Mouse (Mus musculus): Measurements from ENCODE around the gene Tek. TPM values are rescaled to one million over a fixed set of nuclear protein-coding genes. Genes with fewer than 3 reads are reported as not detected.

The Tek gene
- total and polyA plus RNA-seq, 2 experiments from 2014 or later = 27.7 to 40.0 TPM

- ATAC-seq (ENCODE audit: insufficient read depth, low read depth) (no peak), DNase-seq (ENCODE audit: low spot score) (no peak)
- no peaks in the 10 kb centered on the region for H3K9me3 ChIP-seq (replicated peaks; ENCODE audit: control insufficient read depth, low read length)
- 49% methylated on average over 2 of the region's 2 CpGs for WGBS
- TF ChIP-seq EP300 (IDR thresholded peaks at IDR 0.05; ENCODE audit: low read depth) = no peak
- no peak for TF ChIP-seq CTCF (IDR thresholded peaks at IDR 0.05; ENCODE audit: low read depth)
- H3K27me3 ChIP-seq (ENCODE audit: control insufficient read depth, insufficient read depth, low read length) = no peaks in the 10 kb centered on the region
- H3K4me3 ChIP-seq (ENCODE audit: low read depth, low read length) = no peak overlapping the region
- no peak overlapping the region for H3K9ac ChIP-seq (replicated peaks; ENCODE audit: low read depth, low read length)
- no peak overlapping the region for H3K4me2 ChIP-seq (ENCODE audit: low read depth, low read length)
- H3K27ac ChIP-seq (ENCODE audit: low read depth) = no peak overlapping the region
- H3K36me3 ChIP-seq (replicated peaks; ENCODE audit: control insufficient read depth, insufficient read depth, low read length) = no peaks in the 10 kb centered on the region
- peaks cover 10% of the 10 kb centered on the region; the same call in 1 of the 2 replicates for H3K4me1 ChIP-seq (ENCODE audit: control insufficient read depth, insufficient read depth)
These were observed 28.1 kb upstream of the Tek start for GRCm38 (mm10) chr4:94711002-94711401.

GRCm38 (mm10) chr4:94711426-94711825, 27.7 kb upstream of the Tek start:
- Histone ChIP-seq H3K27me3 (ENCODE audit: control insufficient read depth, insufficient read depth, low read length) (no peaks in the 10 kb centered on the region), H3K4me2 (ENCODE audit: low read depth, low read length) (no peak overlapping the region), H3K4me3 (ENCODE audit: low read depth, low read length) (no peak overlapping the region), H3K9me3 (replicated peaks; ENCODE audit: control insufficient read depth, low read length) (no peaks in the 10 kb centered on the region), H3K36me3 (replicated peaks; ENCODE audit: control insufficient read depth, insufficient read depth, low read length) (no peaks in the 10 kb centered on the region), H3K9ac (replicated peaks; ENCODE audit: low read depth, low read length) (no peak overlapping the region), H3K27ac (ENCODE audit: low read depth) (no peak overlapping the region), H3K4me1 (ENCODE audit: control insufficient read depth, insufficient read depth) (peaks cover 10% of the 10 kb centered on the region; the same call in 1 of the 2 replicates)
- 50% methylated on average over 4 of the region's 4 CpGs for WGBS
- TF ChIP-seq EP300 (IDR thresholded peaks at IDR 0.05; ENCODE audit: low read depth) (no peak), CTCF (IDR thresholded peaks at IDR 0.05; ENCODE audit: low read depth) (no peak)
- no peak for ATAC-seq (ENCODE audit: insufficient read depth, low read depth)
- DNase-seq (ENCODE audit: low spot score) = no peak

DNA sequence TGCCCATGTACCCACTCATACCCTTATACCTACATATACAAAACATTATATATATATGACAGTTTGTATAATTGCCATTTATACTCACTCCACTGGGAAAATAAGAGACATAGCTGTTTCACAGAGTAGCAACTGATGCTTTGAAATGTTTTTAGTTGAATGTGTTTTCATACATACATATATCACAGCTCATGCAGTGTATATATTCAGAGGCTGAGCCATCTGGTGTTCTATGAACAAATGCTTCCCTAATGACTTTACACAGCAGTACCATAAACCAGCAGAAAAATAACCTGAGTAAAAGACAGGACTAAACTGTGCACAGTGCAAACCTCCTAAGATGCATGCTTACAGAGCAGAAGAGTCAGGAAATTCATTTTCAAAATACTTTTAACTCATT, 25.3 kb upstream of the Tek start:
- TF ChIP-seq CTCF (IDR thresholded peaks at IDR 0.05; ENCODE audit: low read depth) (no peak), EP300 (IDR thresholded peaks at IDR 0.05; ENCODE audit: low read depth) (no peak)
- DNase-seq (ENCODE audit: low spot score) = no peak
- Histone ChIP-seq H3K36me3 (replicated peaks; ENCODE audit: control insufficient read depth, insufficient read depth, low read length) (no peaks in the 10 kb centered on the region), H3K27me3 (ENCODE audit: control insufficient read depth, insufficient read depth, low read length) (no peaks in the 10 kb centered on the region), H3K4me3 (ENCODE audit: low read depth, low read length) (no peak overlapping the region), H3K9me3 (replicated peaks; ENCODE audit: control insufficient read depth, low read length) (no peaks in the 10 kb centered on the region), H3K9ac (replicated peaks; ENCODE audit: low read depth, low read length) (no peak overlapping the region), H3K27ac (ENCODE audit: low read depth) (no peak overlapping the region), H3K4me2 (ENCODE audit: low read depth, low read length) (no peak overlapping the region), H3K4me1 (ENCODE audit: control insufficient read depth, insufficient read depth) (peaks cover 10% of the 10 kb centered on the region; the same call in 1 of the 2 replicates)
- ATAC-seq (ENCODE audit: insufficient read depth, low read depth) = no peak

DNA sequence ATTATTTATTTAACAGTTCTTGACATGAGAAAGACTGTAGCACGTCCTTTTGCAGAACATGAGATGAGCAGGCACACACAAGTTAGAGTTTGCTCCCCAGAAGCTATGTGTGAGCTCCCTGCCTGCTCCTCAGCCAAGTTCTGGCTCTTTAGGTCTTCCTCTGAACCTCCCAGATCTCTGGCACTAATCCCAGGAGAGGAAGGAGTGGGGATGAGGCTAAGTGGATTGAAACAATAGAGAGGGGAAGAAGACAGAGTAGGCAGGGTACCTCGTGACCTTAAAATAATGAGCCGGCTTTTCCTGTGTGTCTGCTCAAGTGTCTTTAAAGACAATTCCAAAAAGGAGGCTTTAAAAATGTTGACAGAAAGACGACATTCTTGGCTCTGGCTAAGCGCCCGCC, 23.9 kb upstream of the Tek start:
- no peak overlapping the region for H3K4me3 ChIP-seq (ENCODE audit: low read depth, low read length)
- peaks cover 10% of the 10 kb centered on the region; the same call in 1 of the 2 replicates for H3K4me1 ChIP-seq (ENCODE audit: control insufficient read depth, insufficient read depth)
- no peaks in the 10 kb centered on the region for H3K9me3 ChIP-seq (replicated peaks; ENCODE audit: control insufficient read depth, low read length)
- ATAC-seq (ENCODE audit: insufficient read depth, low read depth) (peak; percentile 73), DNase-seq (ENCODE audit: low spot score) (peak; percentile 59)
- peak overlapping the region; percentile 65 for H3K27ac ChIP-seq (ENCODE audit: low read depth)
- TF ChIP-seq EP300 (IDR thresholded peaks at IDR 0.05; ENCODE audit: low read depth) (no peak), CTCF (IDR thresholded peaks at IDR 0.05; ENCODE audit: low read depth) (no peak)
- no peaks in the 10 kb centered on the region for H3K36me3 ChIP-seq (replicated peaks; ENCODE audit: control insufficient read depth, insufficient read depth, low read length)
- H3K9ac ChIP-seq (replicated peaks; ENCODE audit: low read depth, low read length) = no peak overlapping the region
- 25% methylated on average over 6 of the region's 6 CpGs for WGBS
- H3K27me3 ChIP-seq (ENCODE audit: control insufficient read depth, insufficient read depth, low read length) = no peaks in the 10 kb centered on the region
- peak overlapping the region; percentile 26 for H3K4me2 ChIP-seq (ENCODE audit: low read depth, low read length)

DNA sequence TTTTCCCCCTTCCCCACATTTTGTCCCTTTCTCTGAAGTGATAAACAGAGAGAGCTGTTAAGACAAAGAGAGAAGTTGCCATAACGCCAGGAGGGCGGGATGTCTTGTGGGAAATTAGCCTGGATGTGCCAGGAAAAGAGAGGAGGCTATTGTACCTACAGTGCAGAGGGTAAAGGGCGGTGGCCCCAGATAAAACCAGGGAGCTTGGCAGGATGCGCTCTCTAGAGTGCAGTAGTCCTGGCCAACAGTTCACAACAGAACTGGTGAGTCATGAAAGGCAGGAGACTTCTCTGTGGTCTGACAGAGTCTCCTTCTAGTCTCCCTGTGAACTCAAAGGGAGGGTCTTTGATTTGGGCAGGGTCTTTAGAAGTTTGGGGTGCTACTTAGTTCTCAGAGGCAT, 13.3 kb upstream of the Tek start:
- peaks cover 7% of the 10 kb centered on the region for H3K4me1 ChIP-seq (ENCODE audit: control insufficient read depth, insufficient read depth)
- H3K27ac ChIP-seq (ENCODE audit: low read depth) = peak overlapping the region; percentile 1; the same call in 1 of the 2 replicates
- WGBS = 36% methylated on average over 4 of the region's 4 CpGs
- H3K4me2 ChIP-seq (ENCODE audit: low read depth, low read length) = no peak overlapping the region
- TF ChIP-seq CTCF (IDR thresholded peaks at IDR 0.05; ENCODE audit: low read depth) = no peak
- ATAC-seq (ENCODE audit: insufficient read depth, low read depth) (peak; percentile 74), DNase-seq (ENCODE audit: low spot score) (peak; percentile 65)
- no peaks in the 10 kb centered on the region for H3K36me3 ChIP-seq (replicated peaks; ENCODE audit: control insufficient read depth, insufficient read depth, low read length)
- H3K4me3 ChIP-seq (ENCODE audit: low read depth, low read length) = no peak overlapping the region
- no peaks in the 10 kb centered on the region for H3K27me3 ChIP-seq (ENCODE audit: control insufficient read depth, insufficient read depth, low read length)
- H3K9ac ChIP-seq (replicated peaks; ENCODE audit: low read depth, low read length) = no peak overlapping the region
- H3K9me3 ChIP-seq (replicated peaks; ENCODE audit: control insufficient read depth, low read length) = no peaks in the 10 kb centered on the region

DNA sequence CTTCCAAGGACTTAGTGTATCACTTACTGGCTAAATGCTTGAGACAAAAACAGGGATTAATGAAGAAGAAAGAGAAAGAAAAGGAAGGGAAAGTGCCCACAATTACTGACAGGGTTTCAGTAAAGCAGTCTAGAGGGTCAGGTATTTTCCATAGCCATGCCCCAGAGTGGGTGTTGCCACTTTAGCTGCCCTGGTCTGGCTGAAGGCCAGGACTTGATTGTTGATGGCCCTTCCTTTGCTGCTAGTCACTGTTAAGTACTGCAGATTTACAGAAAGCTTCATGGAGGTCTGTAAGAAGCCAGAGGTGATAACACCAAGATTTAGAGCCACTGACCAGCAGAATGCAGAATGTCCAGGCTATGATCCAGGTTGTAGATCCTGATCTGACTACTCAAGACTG, 6.4 kb upstream of the Tek start:
- Histone ChIP-seq H3K9me3 (replicated peaks; ENCODE audit: control insufficient read depth, low read length) (no peaks in the 10 kb centered on the region), H3K27me3 (ENCODE audit: control insufficient read depth, insufficient read depth, low read length) (no peaks in the 10 kb centered on the region), H3K4me2 (ENCODE audit: low read depth, low read length) (no peak overlapping the region), H3K4me3 (ENCODE audit: low read depth, low read length) (no peak overlapping the region), H3K36me3 (replicated peaks; ENCODE audit: control insufficient read depth, insufficient read depth, low read length) (no peaks in the 10 kb centered on the region), H3K9ac (replicated peaks; ENCODE audit: low read depth, low read length) (no peak overlapping the region), H3K4me1 (ENCODE audit: control insufficient read depth, insufficient read depth) (no peaks in the 10 kb centered on the region; the same call in 1 of the 2 replicates), H3K27ac (ENCODE audit: low read depth) (no peak overlapping the region)
- no peak for TF ChIP-seq CTCF (IDR thresholded peaks at IDR 0.05; ENCODE audit: low read depth)
- TF ChIP-seq EP300 (IDR thresholded peaks at IDR 0.05; ENCODE audit: low read depth) = no peak
- DNase-seq (ENCODE audit: low spot score) (no peak), ATAC-seq (ENCODE audit: insufficient read depth, low read depth) (no peak)

Measured in heart, postnatal 0 days (tissue).